Mouse (Mus musculus): ENCODE measurements around the gene Actr3.
"Not testable (repeated sequence)": the region's sequence is repeated elsewhere in the genome, so short reads cannot be mapped to it uniquely, and the experiment has no call there.

Gene Actr3

DNA sequence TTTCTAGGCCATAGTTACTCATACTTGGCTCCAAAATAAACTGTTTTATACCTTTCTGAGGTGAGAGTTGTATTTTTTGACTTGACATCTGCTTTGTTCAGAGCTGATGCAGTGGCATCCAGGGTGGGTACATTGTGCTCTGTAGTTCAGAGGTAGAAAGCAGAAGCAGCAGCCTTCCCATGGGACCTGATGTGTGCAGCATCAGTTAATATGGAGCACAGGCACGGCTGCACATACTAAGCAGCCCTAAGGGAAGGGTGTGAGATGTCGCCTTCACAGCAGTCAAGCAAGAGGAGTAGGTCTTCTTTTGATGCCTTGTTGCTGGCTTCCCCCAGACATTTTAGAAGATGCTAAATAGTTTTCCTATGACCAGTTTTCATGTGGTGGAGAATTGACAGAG is 3.3 kb upstream of the Actr3 start:
- DNase-seq (ENCODE audit: low read depth, low spot score) = no peak

DNA sequence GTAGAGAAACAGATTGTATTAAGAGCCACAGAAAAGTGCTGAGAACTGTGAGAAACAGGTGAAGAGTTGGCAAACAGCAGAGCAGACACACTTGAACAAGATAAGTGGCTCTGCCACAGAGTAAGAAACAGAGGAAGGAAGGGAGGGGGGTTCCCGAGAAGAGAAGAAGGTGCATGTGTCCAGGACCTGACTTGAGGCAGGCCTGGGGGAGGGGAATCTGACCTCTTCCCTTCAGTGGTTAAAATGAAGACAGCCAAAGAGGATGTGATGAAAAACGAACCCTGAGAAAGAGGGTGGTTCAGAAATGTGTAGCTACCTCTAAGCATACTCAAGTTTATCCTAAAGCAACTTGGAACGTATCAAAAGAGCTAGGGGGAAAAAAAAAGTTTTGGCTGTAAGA is 2.4 kb upstream of the Actr3 start:
- DNase-seq (ENCODE audit: low read depth, low spot score) = no peak

DNA sequence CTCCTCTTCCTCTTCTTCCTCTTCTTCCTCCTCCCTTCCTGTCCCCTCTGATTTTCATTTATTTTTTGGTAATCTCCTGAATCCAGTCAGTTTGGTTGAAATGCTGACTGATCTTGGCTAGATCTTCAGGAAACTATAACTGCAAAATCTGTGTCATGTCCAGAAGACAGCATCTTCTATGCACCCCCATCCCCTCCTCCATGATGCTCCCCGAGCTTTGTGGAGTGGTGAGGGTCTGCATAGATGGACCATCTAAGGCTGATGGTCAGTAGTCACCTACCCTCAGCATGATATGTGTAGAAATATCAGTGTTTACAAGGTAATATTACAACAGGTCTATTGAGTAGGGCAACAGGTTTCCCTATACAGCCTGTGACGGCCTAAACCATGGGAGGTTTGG is 1.6 kb upstream of the Actr3 start:
- no peak for DNase-seq (ENCODE audit: low read depth, low spot score)

DNA sequence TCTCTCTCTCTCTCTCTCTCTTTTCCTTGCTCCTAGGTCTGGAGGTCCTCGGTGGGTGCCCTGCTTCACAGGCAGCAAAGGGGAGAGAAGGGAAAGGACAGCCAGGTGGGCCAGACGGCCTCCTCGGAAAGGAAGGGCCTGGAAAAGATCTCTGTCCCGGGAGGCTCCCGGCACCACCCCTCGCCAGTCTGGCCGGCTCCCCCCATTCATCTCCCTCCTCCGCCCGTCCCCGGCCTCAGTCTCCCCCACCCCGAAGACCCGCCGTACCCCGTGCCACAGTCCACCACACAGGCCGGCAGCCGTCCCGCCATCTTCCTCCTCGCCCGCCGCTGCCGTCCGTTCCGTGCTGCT is 534 bp downstream of the Actr3 start:
- DNase-seq (ENCODE audit: low read depth, low spot score) = no peak

DNA sequence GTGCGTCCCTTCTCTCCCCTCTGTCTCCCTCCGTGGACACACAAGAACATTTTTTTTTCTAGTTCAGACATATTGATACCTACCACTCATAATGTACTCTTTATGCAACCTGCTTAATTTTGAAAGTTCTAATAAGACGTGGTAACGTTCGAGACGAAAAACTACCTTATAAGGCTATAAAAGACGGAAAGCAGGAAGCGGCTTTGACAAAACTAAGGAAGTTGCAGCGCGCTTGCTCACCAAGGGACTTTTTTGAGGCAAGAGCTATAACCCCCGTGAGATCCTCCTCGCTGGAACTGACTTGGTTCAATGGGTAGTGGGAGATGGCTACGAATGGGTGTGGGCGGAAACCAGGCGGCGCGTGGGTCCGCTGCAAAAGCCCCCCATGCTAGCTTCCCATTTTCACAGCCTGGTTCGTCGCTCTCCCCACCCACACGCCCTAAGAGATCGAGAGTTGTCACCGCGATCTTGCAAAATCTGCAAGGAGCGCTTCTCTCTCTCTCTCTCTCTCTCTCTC is 984 bp downstream of the Actr3 start:
- DNase-seq (ENCODE audit: low read depth, low spot score) = no peak

DNA sequence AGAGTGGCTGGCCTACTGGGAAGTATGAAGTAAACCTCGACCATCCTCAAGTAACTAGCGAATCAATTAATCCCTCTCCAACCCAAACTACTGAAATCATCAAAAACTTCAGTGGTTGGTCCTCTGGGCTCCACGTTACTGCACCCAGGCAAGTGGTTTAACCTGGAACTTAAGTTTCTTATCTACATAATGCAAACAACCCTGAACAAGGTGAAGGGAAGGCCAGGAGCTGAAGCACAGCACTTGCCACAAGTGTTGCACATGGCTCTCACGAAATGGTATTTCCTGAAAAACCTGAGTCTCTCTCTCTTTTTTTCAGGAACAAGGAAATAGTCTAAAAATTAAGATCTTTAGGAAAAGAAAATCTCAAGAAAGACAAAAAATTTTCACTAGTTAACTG is 4.2 kb downstream of the Actr3 start:
- no peak for DNase-seq (ENCODE audit: low read depth, low spot score)

GRCm38 (mm10) chr1:125430737-125431136 is 4.8 kb downstream of the Actr3 start:
- DNase-seq (ENCODE audit: low read depth, low spot score) = no peak

DNA sequence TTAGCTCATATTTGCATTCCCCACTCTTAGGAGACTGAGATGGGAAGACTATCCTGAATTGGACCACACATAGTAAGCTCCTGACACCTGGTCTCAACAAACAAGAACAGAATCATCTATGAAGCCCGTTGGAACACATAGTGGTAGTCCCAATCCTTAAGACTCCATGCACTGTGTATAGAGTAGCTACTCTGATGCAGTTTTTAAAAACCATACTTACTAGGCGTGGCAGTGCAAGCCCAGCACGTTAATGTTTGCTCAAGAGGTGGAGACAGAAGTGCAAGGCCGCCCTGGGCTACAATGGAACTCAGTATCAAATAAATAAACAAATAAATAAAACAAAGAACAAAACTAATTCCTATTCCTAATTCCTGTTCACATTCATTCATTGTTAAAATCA is 5.5 kb downstream of the Actr3 start:
- DNase-seq (ENCODE audit: low read depth, low spot score) = no peak

GRCm38 (mm10) chr1:125428315-125428714 is 7.2 kb downstream of the Actr3 start:
- no peak for DNase-seq (ENCODE audit: low read depth, low spot score)

GRCm38 (mm10) chr1:125426387-125427045 is 9.0 kb downstream of the Actr3 start:
- no peak for DNase-seq (ENCODE audit: low read depth, low spot score)

DNA sequence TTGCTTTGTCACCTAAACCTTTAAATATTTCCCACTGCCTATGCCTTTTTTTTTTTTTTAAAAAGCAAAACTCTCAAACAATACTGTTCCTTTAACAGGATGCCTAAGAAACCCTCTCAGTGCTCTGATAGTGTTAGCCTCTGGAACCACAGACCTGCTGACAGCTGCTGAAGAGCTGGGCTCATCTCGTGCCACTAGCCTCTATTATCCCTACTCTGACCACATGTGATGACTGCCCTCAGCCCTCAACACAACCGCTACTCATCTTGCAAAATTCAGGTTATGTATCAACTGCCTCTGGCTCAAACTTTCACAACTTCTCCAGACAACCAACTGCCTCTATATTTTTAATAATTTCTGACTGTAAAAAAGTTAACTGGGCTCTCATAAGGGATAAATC is 15.6 kb downstream of the Actr3 start:
- no peak for DNase-seq (ENCODE audit: low read depth, low spot score)

- DNase-seq (ENCODE audit: low read depth, low spot score) = no peak
Measured at GRCm38 (mm10) chr1:125418732-125419131, 16.8 kb downstream of the Actr3 start.

DNA sequence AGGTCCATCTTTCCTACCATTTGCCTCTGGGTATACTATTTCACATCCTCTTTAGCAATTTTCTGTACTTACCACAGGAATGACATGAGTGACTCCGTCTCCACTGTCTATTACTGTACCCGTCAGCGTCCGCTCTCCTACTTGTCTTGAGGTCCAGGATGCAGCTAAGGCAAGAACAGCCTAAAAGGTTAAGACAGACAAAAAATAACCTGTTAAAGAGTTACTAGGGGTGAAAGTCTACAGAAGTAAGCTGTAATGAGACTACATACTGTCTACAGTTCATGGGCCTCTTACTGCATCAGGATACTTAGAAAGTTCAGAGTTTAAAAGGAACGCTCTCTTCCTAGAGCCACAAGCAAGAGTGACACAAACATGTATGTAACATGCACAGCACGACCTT is 28.3 kb downstream of the Actr3 start:
- no peak for DNase-seq (ENCODE audit: low read depth, low spot score)

DNA sequence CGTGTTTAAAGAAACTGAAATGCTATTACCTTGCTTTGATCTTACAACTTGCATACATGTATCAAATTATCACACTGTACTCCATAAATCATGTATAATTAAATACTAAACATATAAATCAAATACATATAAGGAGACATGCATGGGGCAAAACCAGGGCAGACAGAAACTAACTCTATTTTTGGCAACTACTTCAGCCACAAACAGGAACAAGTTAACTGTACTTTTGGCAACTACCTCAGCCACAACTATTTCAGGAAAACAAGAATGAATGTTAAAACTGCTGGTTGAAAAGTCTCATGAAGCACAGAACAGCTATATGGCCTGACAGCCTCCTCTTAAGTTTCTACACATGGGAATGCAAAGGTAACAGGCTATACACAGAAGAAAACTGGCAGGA is 40.1 kb downstream of the Actr3 start:
- DNase-seq (ENCODE audit: low read depth, low spot score) = no peak

DNA sequence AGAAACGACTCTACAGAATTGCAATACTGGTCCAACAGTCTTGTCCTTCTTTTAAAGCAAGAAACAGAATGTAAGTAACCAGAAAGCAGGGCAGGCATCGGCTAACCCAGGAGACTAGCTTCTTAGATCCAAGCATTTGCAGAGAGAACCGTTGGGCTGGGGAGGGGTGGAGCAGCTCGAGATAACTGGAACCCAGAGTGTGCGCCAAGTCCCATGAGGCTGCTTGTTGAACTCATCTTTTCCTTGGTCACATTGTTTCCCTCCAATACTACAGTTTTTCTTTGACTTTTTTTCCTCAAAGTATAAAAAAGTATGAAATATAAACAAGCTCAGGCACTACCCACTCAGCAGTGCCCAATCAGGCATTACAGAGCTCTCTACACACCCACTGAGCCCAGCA is 42.2 kb downstream of the Actr3 start:
- not testable (repeated sequence) for DNase-seq (ENCODE audit: low read depth, low spot score)

- not testable (repeated sequence) for DNase-seq (ENCODE audit: low read depth, low spot score)
Measured at GRCm38 (mm10) chr1:125390065-125390754, 45.3 kb downstream of the Actr3 start.

GRCm38 (mm10) chr1:125389634-125390033 is 45.9 kb downstream of the Actr3 start:
- not testable (repeated sequence) for DNase-seq (ENCODE audit: low read depth, low spot score)

DNA sequence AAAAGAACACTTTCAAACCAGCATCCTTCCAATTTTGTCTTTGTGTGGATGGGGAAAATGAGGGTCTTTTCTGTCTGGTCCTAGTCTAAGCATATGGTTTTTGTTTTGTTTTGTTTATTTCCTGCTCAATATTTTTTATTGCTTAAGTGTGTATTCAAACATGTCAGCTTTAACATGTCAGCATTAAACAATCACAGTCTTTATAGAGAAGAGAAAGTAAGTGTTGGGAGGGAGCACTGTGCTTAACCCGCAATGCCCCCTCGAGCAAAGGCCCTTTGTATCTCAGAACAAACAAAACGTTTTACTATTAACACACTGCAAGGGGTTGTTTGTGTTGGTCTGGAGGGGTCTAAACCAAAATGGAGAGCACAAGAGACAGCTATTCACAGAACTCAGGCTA is 47.2 kb downstream of the Actr3 start:
- DNase-seq (ENCODE audit: low read depth, low spot score) = no peak

- no peak for DNase-seq (ENCODE audit: low read depth, low spot score)
Measured at GRCm38 (mm10) chr1:125386217-125386616, 49.3 kb downstream of the Actr3 start.

DNA sequence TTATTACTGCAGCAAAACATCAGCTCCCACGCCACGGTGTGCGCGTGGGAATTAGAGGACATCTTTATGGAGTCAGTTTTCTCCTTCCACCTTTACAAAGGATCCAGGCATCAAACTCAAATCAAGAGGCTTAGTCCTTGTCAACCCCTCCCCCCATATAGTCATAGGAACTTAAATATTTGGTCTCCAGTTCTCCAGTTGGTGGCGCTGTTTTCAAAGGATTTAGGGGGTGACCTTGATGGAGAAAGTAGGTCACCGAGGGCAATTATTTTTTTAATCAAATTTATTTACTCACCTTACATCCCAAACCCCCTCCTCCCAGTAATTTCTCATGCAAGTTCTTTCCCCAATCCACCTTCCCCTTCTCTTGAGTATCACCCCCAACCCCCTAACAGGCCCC is 52.9 kb downstream of the Actr3 start:
- DNase-seq (ENCODE audit: low read depth, low spot score) = no peak

DNA sequence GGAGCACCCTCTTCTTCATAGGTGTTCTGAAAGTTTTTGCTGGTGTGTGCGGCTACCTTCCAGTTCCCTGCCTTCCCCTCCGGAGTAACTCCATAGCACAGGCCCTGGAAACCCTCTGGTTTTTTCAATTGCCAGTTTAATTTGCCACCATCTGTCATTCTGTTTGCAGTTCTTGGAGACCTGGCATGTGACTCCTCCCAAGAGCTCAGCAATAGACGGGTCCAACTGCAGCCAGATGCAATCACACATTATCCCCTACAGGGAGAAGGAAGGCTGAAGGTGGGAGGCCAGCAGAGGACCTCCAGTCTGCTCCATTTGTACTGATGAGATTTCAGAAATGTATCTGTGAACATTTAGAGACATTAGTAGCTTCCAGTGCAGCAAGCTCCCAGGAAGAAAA is 56.6 kb downstream of the Actr3 start:
- peak; percentile 14 for DNase-seq (ENCODE audit: low read depth, low spot score)

- peak; percentile 49 for DNase-seq (ENCODE audit: low read depth, low spot score)
Measured at GRCm38 (mm10) chr1:125372855-125373254, 62.7 kb downstream of the Actr3 start.

- peak; percentile 30 for DNase-seq (ENCODE audit: low read depth, low spot score)
Measured at GRCm38 (mm10) chr1:125370779-125371178, 64.7 kb downstream of the Actr3 start.
